Mouse (Mus musculus): ENCODE results near the gene Hydin. TPM values are rescaled to one million over a fixed set of nuclear protein-coding genes. Genes with fewer than 3 reads are reported as not detected.

Hydin gene
- polyA plus RNA-seq, 1 experiment from 2014 or later: 0.32 TPM

GRCm38 (mm10) chr8:110654075-110655060, 387.6 kb downstream of the Hydin start:
- no peak overlapping the region for H3K9ac ChIP-seq (ENCODE audit: low read depth, low read length)
- H3K4me3 ChIP-seq (ENCODE audit: low read depth, low read length): no peak overlapping the region
- no peak overlapping the region for H3K27ac ChIP-seq (replicated peaks; ENCODE audit: low read depth, low read length)
- 82% methylated on average over 9 of the region's 9 CpGs for WGBS
- no peaks in the 10 kb centered on the region for H3K9me3 ChIP-seq (ENCODE audit: control insufficient read depth, low read length)
- peaks cover 25% of the 10 kb centered on the region; the same call in 1 of the 2 replicates for H3K36me3 ChIP-seq (ENCODE audit: control insufficient read depth, insufficient read depth, low read length)
- DNase-seq (ENCODE audit: low spot score) (no peak), ATAC-seq (ENCODE audit: low read depth) (no peak)
- H3K27me3 ChIP-seq (replicated peaks; ENCODE audit: control insufficient read depth, insufficient read depth, low read length): no peaks in the 10 kb centered on the region
- no peaks in the 10 kb centered on the region for H3K4me1 ChIP-seq (ENCODE audit: control insufficient read depth, insufficient read depth, low read length)
- no peak overlapping the region for H3K4me2 ChIP-seq (ENCODE audit: low read depth, low read length)

GRCm38 (mm10) chr8:110655827-110656226, 389.1 kb downstream of the Hydin start:
- WGBS: 65% methylated on average over 1 of the region's 1 CpGs
- Histone ChIP-seq H3K4me2 (ENCODE audit: low read depth, low read length) (no peak overlapping the region), H3K4me1 (ENCODE audit: control insufficient read depth, insufficient read depth, low read length) (no peaks in the 10 kb centered on the region), H3K4me3 (ENCODE audit: low read depth, low read length) (no peak overlapping the region), H3K9me3 (ENCODE audit: control insufficient read depth, low read length) (no peaks in the 10 kb centered on the region), H3K27ac (replicated peaks; ENCODE audit: low read depth, low read length) (no peak overlapping the region), H3K36me3 (ENCODE audit: control insufficient read depth, insufficient read depth, low read length) (peaks cover 15% of the 10 kb centered on the region; the same call in 1 of the 2 replicates), H3K27me3 (replicated peaks; ENCODE audit: control insufficient read depth, insufficient read depth, low read length) (no peaks in the 10 kb centered on the region), H3K9ac (ENCODE audit: low read depth, low read length) (no peak overlapping the region)
- peak; percentile 31 for DNase-seq (ENCODE audit: low spot score)
- peak; percentile 73; the same call in 1 of the 2 replicates for ATAC-seq (ENCODE audit: low read depth)

- H3K27me3 ChIP-seq (replicated peaks; ENCODE audit: control insufficient read depth, insufficient read depth, low read length): no peaks in the 10 kb centered on the region
- WGBS: 84% methylated on average over 2 of the region's 2 CpGs
- H3K4me2 ChIP-seq (ENCODE audit: low read depth, low read length): no peak overlapping the region
- H3K9ac ChIP-seq (ENCODE audit: low read depth, low read length): no peak overlapping the region
- no peak for DNase-seq (ENCODE audit: low spot score)
- H3K27ac ChIP-seq (replicated peaks; ENCODE audit: low read depth, low read length): no peak overlapping the region
- ATAC-seq (ENCODE audit: low read depth): no peak
- H3K36me3 ChIP-seq (ENCODE audit: control insufficient read depth, insufficient read depth, low read length): peaks cover 8% of the 10 kb centered on the region; the same call in 1 of the 2 replicates
- no peaks in the 10 kb centered on the region for H3K4me1 ChIP-seq (ENCODE audit: control insufficient read depth, insufficient read depth, low read length)
- H3K9me3 ChIP-seq (ENCODE audit: control insufficient read depth, low read length): no peaks in the 10 kb centered on the region
- no peak overlapping the region for H3K4me3 ChIP-seq (ENCODE audit: low read depth, low read length)
Observed at GRCm38 (mm10) chr8:110657661-110658060, 390.9 kb downstream of the Hydin start.

Small RNA genes within 50 kb of the gene (microRNA-seq; reads per million reads assigned to microRNA genes)
- gene Gm44489 (ENCODE audit: borderline number of aligned reads) (not detected), gene Gm47306 (ENCODE audit: borderline number of aligned reads) (not detected)

Other genes with a start within 250 kb of the Hydin start
- not detected in 2 replicates for gene Chst4, start 227.2 kb upstream of the Hydin start, polyA plus RNA-seq (2014; fragmentation: Nextera tagmentation; extraction: Ambion mirVana)
- gene Zfp612, start 187.2 kb upstream of the Hydin start, polyA plus RNA-seq (2014; fragmentation: Nextera tagmentation; extraction: Ambion mirVana): 6.2 and 7.4 TPM in 2 replicates
- gene Gm21964, start 165.8 kb upstream of the Hydin start, polyA plus RNA-seq (2014; fragmentation: Nextera tagmentation; extraction: Ambion mirVana): not detected in 2 replicates
- gene Gm17720, start 164.2 kb upstream of the Hydin start, polyA plus RNA-seq (2014; fragmentation: Nextera tagmentation; extraction: Ambion mirVana): not detected in 2 replicates
- 14.7 and 17.5 TPM in 2 replicates for gene Calb2, start 98.8 kb upstream of the Hydin start, polyA plus RNA-seq (2014; fragmentation: Nextera tagmentation; extraction: Ambion mirVana)
- gene Cmtr2, start 51.3 kb upstream of the Hydin start, polyA plus RNA-seq (2014; fragmentation: Nextera tagmentation; extraction: Ambion mirVana): 7.1 and 8.1 TPM in 2 replicates